Mouse (Mus musculus): ENCODE data around the gene Cltb.

Gene Cltb

GRCm38 (mm10) chr13:54596107-54596690 is 14.9 kb downstream of the Cltb start:
- no peak for DNase-seq (ENCODE audit: low read depth, low spot score)

GRCm38 (mm10) chr13:54593617-54594016 is 17.5 kb downstream of the Cltb start:
- no peak for DNase-seq (ENCODE audit: low read depth, low spot score)

- no peak for DNase-seq (ENCODE audit: low read depth, low spot score)
Measured at GRCm38 (mm10) chr13:54591776-54592356, 19.3 kb downstream of the Cltb start.

GRCm38 (mm10) chr13:54589996-54590951 is 20.9 kb downstream of the Cltb start, which contains the start of the genes Nop16 and Higd2a:
Gene Nop16 (minus strand): TSS chr13:54590090.
Gene Higd2a (plus strand): TSS chr13:54590207.
- peak; percentile 99 for DNase-seq (ENCODE audit: low read depth, low spot score)

GRCm38 (mm10) chr13:54589414-54589995 is 21.6 kb downstream of the Cltb start:
- no peak for DNase-seq (ENCODE audit: low read depth, low spot score)

GRCm38 (mm10) chr13:54585831-54586230 is 25.3 kb downstream of the Cltb start:
- no peak for DNase-seq (ENCODE audit: low read depth, low spot score)

- DNase-seq (ENCODE audit: low read depth, low spot score) = no peak
Measured at GRCm38 (mm10) chr13:54582860-54583259, 28.3 kb downstream of the Cltb start.

GRCm38 (mm10) chr13:54582126-54582525 is 29.0 kb downstream of the Cltb start:
- no peak for DNase-seq (ENCODE audit: low read depth, low spot score)

- no peak for DNase-seq (ENCODE audit: low read depth, low spot score)
Measured at GRCm38 (mm10) chr13:54581385-54581784, 29.8 kb downstream of the Cltb start.

GRCm38 (mm10) chr13:54577652-54578507 is 33.3 kb downstream of the Cltb start:
- DNase-seq (ENCODE audit: low read depth, low spot score) = peak; percentile 72

- DNase-seq (ENCODE audit: low read depth, low spot score) = no peak
Measured at GRCm38 (mm10) chr13:54575489-54575888, 35.7 kb downstream of the Cltb start.

GRCm38 (mm10) chr13:54574854-54575481 is 36.2 kb downstream of the Cltb start, which contains the start of gene Arl10:
Gene Arl10 (plus strand): TSS chr13:54575015.
- peak; percentile 77 for DNase-seq (ENCODE audit: low read depth, low spot score)

- DNase-seq (ENCODE audit: low read depth, low spot score) = no peak
Measured at GRCm38 (mm10) chr13:54572621-54573020, 38.5 kb downstream of the Cltb start.

GRCm38 (mm10) chr13:54571637-54572036 is 39.5 kb downstream of the Cltb start:
- peak; percentile 27 for DNase-seq (ENCODE audit: low read depth, low spot score)

GRCm38 (mm10) chr13:54570736-54571135 is 40.4 kb downstream of the Cltb start:
- no peak for DNase-seq (ENCODE audit: low read depth, low spot score)

- peak; percentile 71 for DNase-seq (ENCODE audit: low read depth, low spot score)
Measured at GRCm38 (mm10) chr13:54569282-54569681, 41.9 kb downstream of the Cltb start.

GRCm38 (mm10) chr13:54568380-54568779 is 42.8 kb downstream of the Cltb start:
- peak; percentile 78 for DNase-seq (ENCODE audit: low read depth, low spot score)

GRCm38 (mm10) chr13:54565594-54566345 is 45.4 kb downstream of the Cltb start:
- DNase-seq (ENCODE audit: low read depth, low spot score) = peak; percentile 97

- peak; percentile 97 for DNase-seq (ENCODE audit: low read depth, low spot score)
Measured at GRCm38 (mm10) chr13:54565201-54565581, 46.0 kb downstream of the Cltb start, which contains the start of gene 4833439L19Rik. Gene 4833439L19Rik (minus strand): TSS chr13:54565435.
